Mouse (Mus musculus): ENCODE data around the gene Ism2. TPM values are rescaled to one million over a fixed set of nuclear protein-coding genes. Genes with fewer than 3 reads are reported as not detected.
A peak's percentile ranks its signal among the peaks of the same experiment; 100 is the strongest.

The Ism2 gene
- polyA plus RNA-seq, 1 experiment from 2014 or later: 0.44 TPM

- Histone ChIP-seq H3K9me3 (ENCODE audit: control insufficient read depth, low read length) (no peaks in the 10 kb centered on the region), H3K4me1 (ENCODE audit: control insufficient read depth, insufficient read depth, low read length) (peaks cover 14% of the 10 kb centered on the region), H3K4me2 (ENCODE audit: low read depth, low read length) (peak overlapping the region; percentile 87), H3K4me3 (ENCODE audit: low read depth, low read length) (peak overlapping the region; percentile 67), H3K36me3 (ENCODE audit: control insufficient read depth, insufficient read depth, low read length) (peaks cover 37% of the 10 kb centered on the region), H3K9ac (replicated peaks; ENCODE audit: low read depth, low read length) (peak overlapping the region; percentile 79), H3K27me3 (ENCODE audit: control insufficient read depth, insufficient read depth, low read length) (no peaks in the 10 kb centered on the region), H3K27ac (ENCODE audit: low read depth, low read length) (peak overlapping the region; percentile 77)
- ATAC-seq (ENCODE audit: low read depth): peak; percentile 71
- WGBS: under 1% methylated on average over 31 of the region's 31 CpGs
Measured at GRCm38 (mm10) chr12:87266827-87267603, 32.5 kb downstream of the Ism2 start.

- WGBS: under 1% methylated on average over 31 of the region's 31 CpGs
- Histone ChIP-seq H3K4me3 (ENCODE audit: low read depth, low read length) (peak within 1 kb of the TSS; percentile 67), H3K27ac (ENCODE audit: low read depth, low read length) (peak within 1 kb of the TSS; percentile 77), H3K9me3 (ENCODE audit: control insufficient read depth, low read length) (no peaks in the 10 kb centered on the region), H3K27me3 (ENCODE audit: control insufficient read depth, insufficient read depth, low read length) (no peaks in the 10 kb centered on the region), H3K9ac (replicated peaks; ENCODE audit: low read depth, low read length) (peak within 1 kb of the TSS; percentile 79), H3K36me3 (ENCODE audit: control insufficient read depth, insufficient read depth, low read length) (peaks cover 29% of the 10 kb centered on the region), H3K4me1 (ENCODE audit: control insufficient read depth, insufficient read depth, low read length) (peaks cover 14% of the 10 kb centered on the region), H3K4me2 (ENCODE audit: low read depth, low read length) (peak within 1 kb of the TSS; percentile 87)
- peak; percentile 98 for ATAC-seq (ENCODE audit: low read depth)
Measured at GRCm38 (mm10) chr12:87266108-87266826, 33.2 kb downstream of the Ism2 start, which contains the start of the genes Vipas39 and Ahsa1. Gene Vipas39 (minus strand): TSS chr12:87266256. Gene Ahsa1 (plus strand): TSS chr12:87266479.

- H3K36me3 ChIP-seq (ENCODE audit: control insufficient read depth, insufficient read depth, low read length): peaks cover 26% of the 10 kb centered on the region
- H3K4me2 ChIP-seq (ENCODE audit: low read depth, low read length): peak overlapping the region; percentile 76
- peak overlapping the region; percentile 74 for H3K27ac ChIP-seq (ENCODE audit: low read depth, low read length)
- peak overlapping the region; percentile 67 for H3K4me3 ChIP-seq (ENCODE audit: low read depth, low read length)
- WGBS: 23% methylated on average over 11 of the region's 11 CpGs
- H3K9ac ChIP-seq (replicated peaks; ENCODE audit: low read depth, low read length): peak overlapping the region; percentile 79
- no peaks in the 10 kb centered on the region for H3K9me3 ChIP-seq (ENCODE audit: control insufficient read depth, low read length)
- H3K4me1 ChIP-seq (ENCODE audit: control insufficient read depth, insufficient read depth, low read length): peaks cover 14% of the 10 kb centered on the region
- ATAC-seq (ENCODE audit: low read depth): no peak
- no peaks in the 10 kb centered on the region for H3K27me3 ChIP-seq (ENCODE audit: control insufficient read depth, insufficient read depth, low read length)
Measured at GRCm38 (mm10) chr12:87265444-87265843, 34.1 kb downstream of the Ism2 start.

- peaks cover 43% of the 10 kb centered on the region for H3K36me3 ChIP-seq (ENCODE audit: control insufficient read depth, insufficient read depth, low read length)
Measured at GRCm38 (mm10) chr12:87260562-87260961, 38.9 kb downstream of the Ism2 start.

GRCm38 (mm10) chr12:87256629-87257028, 42.9 kb downstream of the Ism2 start:
- no peaks in the 10 kb centered on the region for H3K4me1 ChIP-seq (ENCODE audit: control insufficient read depth, insufficient read depth, low read length)
- ATAC-seq (ENCODE audit: low read depth): no peak
- H3K27me3 ChIP-seq (ENCODE audit: control insufficient read depth, insufficient read depth, low read length): no peaks in the 10 kb centered on the region

More at GRCm38 (mm10) chr12:87260562-87260961, 38.9 kb downstream of the Ism2 start:
- no peak overlapping the region for H3K4me2 ChIP-seq (ENCODE audit: low read depth, low read length)
- no peak overlapping the region for H3K4me3 ChIP-seq (ENCODE audit: low read depth, low read length)
- 97% methylated on average over 8 of the region's 8 CpGs for WGBS
- no peak overlapping the region for H3K9ac ChIP-seq (replicated peaks; ENCODE audit: low read depth, low read length)
- peaks cover 5% of the 10 kb centered on the region for H3K4me1 ChIP-seq (ENCODE audit: control insufficient read depth, insufficient read depth, low read length)
- no peak overlapping the region for H3K27ac ChIP-seq (ENCODE audit: low read depth, low read length)
- no peaks in the 10 kb centered on the region for H3K27me3 ChIP-seq (ENCODE audit: control insufficient read depth, insufficient read depth, low read length)
- ATAC-seq (ENCODE audit: low read depth): no peak
- no peaks in the 10 kb centered on the region for H3K9me3 ChIP-seq (ENCODE audit: control insufficient read depth, low read length)

GRCm38 (mm10) chr12:87253878-87254277, 45.6 kb downstream of the Ism2 start:
- Histone ChIP-seq H3K36me3 (ENCODE audit: control insufficient read depth, insufficient read depth, low read length) (peaks cover 83% of the 10 kb centered on the region), H3K9ac (replicated peaks; ENCODE audit: low read depth, low read length) (no peak overlapping the region), H3K9me3 (ENCODE audit: control insufficient read depth, low read length) (no peaks in the 10 kb centered on the region), H3K27ac (ENCODE audit: low read depth, low read length) (no peak overlapping the region), H3K4me2 (ENCODE audit: low read depth, low read length) (no peak overlapping the region), H3K4me1 (ENCODE audit: control insufficient read depth, insufficient read depth, low read length) (no peaks in the 10 kb centered on the region), H3K27me3 (ENCODE audit: control insufficient read depth, insufficient read depth, low read length) (no peaks in the 10 kb centered on the region), H3K4me3 (ENCODE audit: low read depth, low read length) (no peak overlapping the region)
- no peak for ATAC-seq (ENCODE audit: low read depth)
- WGBS: 97% methylated on average over 6 of the region's 6 CpGs

More at GRCm38 (mm10) chr12:87256629-87257028, 42.9 kb downstream of the Ism2 start:
- H3K9ac ChIP-seq (replicated peaks; ENCODE audit: low read depth, low read length): no peak overlapping the region
- H3K36me3 ChIP-seq (ENCODE audit: control insufficient read depth, insufficient read depth, low read length): peaks cover 65% of the 10 kb centered on the region
- no peak overlapping the region for H3K27ac ChIP-seq (ENCODE audit: low read depth, low read length)
- 95% methylated on average over 5 of the region's 5 CpGs for WGBS
- no peak overlapping the region for H3K4me3 ChIP-seq (ENCODE audit: low read depth, low read length)
- no peaks in the 10 kb centered on the region for H3K9me3 ChIP-seq (ENCODE audit: control insufficient read depth, low read length)
- H3K4me2 ChIP-seq (ENCODE audit: low read depth, low read length): no peak overlapping the region

GRCm38 (mm10) chr12:87250161-87250560, 49.3 kb downstream of the Ism2 start:
- Histone ChIP-seq H3K4me1 (ENCODE audit: control insufficient read depth, insufficient read depth, low read length) (no peaks in the 10 kb centered on the region), H3K27me3 (ENCODE audit: control insufficient read depth, insufficient read depth, low read length) (no peaks in the 10 kb centered on the region), H3K36me3 (ENCODE audit: control insufficient read depth, insufficient read depth, low read length) (peaks cover 74% of the 10 kb centered on the region), H3K9ac (replicated peaks; ENCODE audit: low read depth, low read length) (no peak overlapping the region), H3K4me2 (ENCODE audit: low read depth, low read length) (no peak overlapping the region), H3K9me3 (ENCODE audit: control insufficient read depth, low read length) (no peaks in the 10 kb centered on the region), H3K27ac (ENCODE audit: low read depth, low read length) (no peak overlapping the region), H3K4me3 (ENCODE audit: low read depth, low read length) (no peak overlapping the region)
- no peak for ATAC-seq (ENCODE audit: low read depth)
- 96% methylated on average over 6 of the region's 6 CpGs for WGBS

GRCm38 (mm10) chr12:87238632-87239031, 60.9 kb downstream of the Ism2 start, which contains the start of gene Noxred1:
Gene Noxred1 (minus strand): TSS chr12:87238732.
- Histone ChIP-seq H3K27me3 (ENCODE audit: control insufficient read depth, insufficient read depth, low read length) (no peaks in the 10 kb centered on the region), H3K4me3 (ENCODE audit: low read depth, low read length) (no peak within 1 kb of the TSS), H3K4me1 (ENCODE audit: control insufficient read depth, insufficient read depth, low read length) (no peaks in the 10 kb centered on the region), H3K27ac (ENCODE audit: low read depth, low read length) (no peak within 1 kb of the TSS), H3K9me3 (ENCODE audit: control insufficient read depth, low read length) (no peaks in the 10 kb centered on the region), H3K4me2 (ENCODE audit: low read depth, low read length) (no peak within 1 kb of the TSS), H3K36me3 (ENCODE audit: control insufficient read depth, insufficient read depth, low read length) (peaks cover 36% of the 10 kb centered on the region), H3K9ac (replicated peaks; ENCODE audit: low read depth, low read length) (no peak within 1 kb of the TSS)
- 100% methylated on average over 1 of the region's 1 CpGs for WGBS
- no peak for ATAC-seq (ENCODE audit: low read depth)
